Mouse (Mus musculus) cerebellum, adult 9-10 months (tissue): ENCODE data around the gene Npc2.

Source experiments
- DNase-seq: peaks from one replicate; pipeline ENCODE4 v3.0.0; 2022

The Npc2 gene

GRCm38 (mm10) chr12:84726391-84726790, 46.6 kb downstream of the Npc2 start:
- DNase-seq = no peak

GRCm38 (mm10) chr12:84718462-84719244, 54.3 kb downstream of the Npc2 start:
- no peak for DNase-seq

GRCm38 (mm10) chr12:84714578-84714977, 58.4 kb downstream of the Npc2 start:
- DNase-seq = no peak

GRCm38 (mm10) chr12:84709842-84710439, 63.0 kb downstream of the Npc2 start:
- no peak for DNase-seq

GRCm38 (mm10) chr12:84707804-84708203, 65.1 kb downstream of the Npc2 start:
- DNase-seq = no peak

- no peak for DNase-seq
These were observed 66.1 kb downstream of the Npc2 start for GRCm38 (mm10) chr12:84706886-84707285.
